Mouse (Mus musculus): ENCODE measurements around the gene Fam185a. TPM values are rescaled to one million over a fixed set of nuclear protein-coding genes. Genes with fewer than 3 reads are reported as not detected.
A peak's percentile ranks its signal among the peaks of the same experiment; 100 is the strongest.

Gene Fam185a
- polyA plus RNA-seq, 1 experiment = 1.9 TPM

DNA sequence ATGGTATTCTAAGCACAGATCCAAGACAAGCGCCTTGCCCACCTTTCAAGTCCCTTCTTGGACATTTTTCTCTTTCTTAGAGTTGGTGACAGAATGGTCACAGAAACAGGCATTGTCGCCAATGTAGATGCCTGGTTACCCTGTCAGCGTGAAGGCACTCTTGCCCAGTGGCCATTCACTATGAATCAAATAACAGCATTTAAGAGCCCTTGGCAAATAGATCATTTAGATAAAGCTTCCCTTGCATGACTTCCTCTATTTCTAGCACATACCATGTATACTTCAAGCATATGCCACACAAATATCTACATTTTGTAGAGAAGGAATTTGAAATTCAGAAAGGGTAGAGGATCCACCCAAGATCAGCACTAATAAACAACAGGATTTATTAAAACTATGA lies 11.4 kb upstream of the Fam185a start:
- H3K27me3 ChIP-seq (ENCODE audit: control insufficient read depth, insufficient read depth, insufficient read length) = peaks cover 4% of the 10 kb centered on the region
- no peaks in the 10 kb centered on the region for H3K79me2 ChIP-seq (ENCODE audit: control insufficient read depth, insufficient read depth)
- no peaks in the 10 kb centered on the region for H3K36me3 ChIP-seq (ENCODE audit: control insufficient read depth, insufficient read depth)
- no peak overlapping the region for H3K4me3 ChIP-seq
- no peak overlapping the region for H3ac ChIP-seq (ENCODE audit: control insufficient read depth, insufficient read length)
- H3K4me2 ChIP-seq (ENCODE audit: low read depth) = no peak overlapping the region
- TF ChIP-seq POLR2A (IDR thresholded peaks at IDR 0.05; ENCODE audit: insufficient read length, low read depth) (no peak), CEBPB (IDR thresholded peaks at IDR 0.05; ENCODE audit: insufficient read depth, poor library complexity, severe bottlenecking) (no peak), POLR2AphosphoS2 (IDR thresholded peaks at IDR 0.05; ENCODE audit: insufficient read length, low read depth) (no peak), TCF12 (IDR thresholded peaks at IDR 0.05; ENCODE audit: insufficient read depth, poor library complexity, severe bottlenecking) (no peak), USF1 (IDR thresholded peaks at IDR 0.05; ENCODE audit: low read depth) (no peak), SRF (IDR thresholded peaks at IDR 0.05; ENCODE audit: control insufficient read depth, insufficient read length, low read depth) (no peak), E2F4 (IDR thresholded peaks at IDR 0.05; ENCODE audit: insufficient read depth) (no peak), REST (IDR thresholded peaks at IDR 0.05; ENCODE audit: insufficient read depth, insufficient read length) (no peak), MYOD1 (IDR thresholded peaks at IDR 0.05; ENCODE audit: control insufficient read depth in 1 of 3, insufficient read length in 2 of 3, low read depth in 2 of 3) (no peak), MAX (IDR thresholded peaks at IDR 0.05; ENCODE audit: low read depth) (no peak), MYOG (IDR thresholded peaks at IDR 0.05; ENCODE audit: control insufficient read depth in 1 of 3, insufficient read depth in 1 of 3, insufficient read length in 2 of 3, low read depth in 2 of 3) (no peak)

DNA sequence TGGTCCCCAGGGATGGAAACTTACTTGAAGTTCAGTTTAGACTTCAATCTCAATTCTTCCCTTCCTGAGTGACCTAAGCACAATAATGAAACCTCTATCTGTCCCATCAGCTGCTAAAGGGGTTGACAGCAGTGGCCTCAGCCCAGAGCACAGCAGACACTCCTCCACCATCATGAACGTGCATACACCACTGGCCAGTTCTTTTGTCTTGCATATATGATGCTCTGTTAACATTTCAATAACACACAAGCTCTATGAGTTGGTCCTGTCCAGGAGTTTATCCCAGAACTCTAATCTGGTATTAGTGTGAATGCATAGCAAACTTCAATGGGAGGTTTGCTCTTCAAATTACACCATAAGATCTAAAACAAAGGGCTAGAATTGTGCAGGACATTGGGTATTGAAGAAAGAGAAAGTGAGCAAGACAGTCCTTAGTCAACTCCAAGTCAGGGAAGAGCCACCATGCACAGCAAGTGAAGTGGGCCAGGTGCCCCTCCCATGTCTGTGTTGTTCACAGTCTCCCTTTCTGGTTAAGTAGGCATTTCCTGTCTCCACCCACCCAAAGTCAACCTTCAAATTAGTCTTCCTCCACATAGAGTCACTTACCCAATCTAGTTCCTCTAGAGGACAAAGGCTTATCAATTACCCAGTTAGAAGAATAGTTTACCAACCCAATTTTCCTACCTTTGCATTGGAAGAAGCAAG lies 10.5 kb upstream of the Fam185a start:
- H3K4me3 ChIP-seq = no peak overlapping the region
- peaks cover 4% of the 10 kb centered on the region for H3K27me3 ChIP-seq (ENCODE audit: control insufficient read depth, insufficient read depth, insufficient read length)

DNA sequence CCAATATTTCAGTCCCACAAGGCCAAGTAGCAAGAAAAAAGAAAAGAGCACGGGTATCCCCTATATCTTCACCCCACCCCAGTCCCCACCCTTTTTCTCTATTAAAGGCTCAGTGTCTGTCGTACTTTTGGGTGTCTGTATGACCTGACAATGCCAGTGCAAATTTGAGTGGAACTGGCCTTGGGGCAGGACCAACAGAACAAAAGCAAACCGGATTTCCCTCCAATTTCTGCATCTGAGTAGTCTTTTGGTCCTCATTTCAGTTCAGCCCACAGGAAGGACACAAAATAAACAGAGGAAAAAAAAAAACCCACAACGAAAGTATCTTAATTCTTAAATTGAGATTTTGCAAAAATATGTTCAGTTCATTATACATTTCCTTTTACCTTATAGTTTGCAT lies 6.1 kb upstream of the Fam185a start:
- Histone ChIP-seq H3K36me3 (ENCODE audit: control insufficient read depth, insufficient read depth) (no peaks in the 10 kb centered on the region), H3K79me2 (ENCODE audit: control insufficient read depth, insufficient read depth) (no peaks in the 10 kb centered on the region), H3K4me3 (no peak overlapping the region), H3ac (ENCODE audit: control insufficient read depth, insufficient read length) (no peak overlapping the region), H3K4me2 (ENCODE audit: low read depth) (no peak overlapping the region), H3K27me3 (ENCODE audit: control insufficient read depth, insufficient read depth, insufficient read length) (no peaks in the 10 kb centered on the region)
- TF ChIP-seq POLR2AphosphoS2 (IDR thresholded peaks at IDR 0.05; ENCODE audit: insufficient read length, low read depth) = no peak
- TF ChIP-seq TCF3 (IDR thresholded peaks at IDR 0.05; ENCODE audit: insufficient read length, low read depth) = no peak
- TF ChIP-seq MYOD1 (IDR thresholded peaks at IDR 0.05; ENCODE audit: control insufficient read depth in 1 of 3, insufficient read length in 2 of 3, low read depth in 2 of 3) = no peak
- TF ChIP-seq MAX (IDR thresholded peaks at IDR 0.05; ENCODE audit: low read depth) = no peak
- no peak for TF ChIP-seq POLR2A (IDR thresholded peaks at IDR 0.05; ENCODE audit: insufficient read length, low read depth)
- no peak for TF ChIP-seq REST (IDR thresholded peaks at IDR 0.05; ENCODE audit: insufficient read depth, insufficient read length)
- TF ChIP-seq SRF (IDR thresholded peaks at IDR 0.05; ENCODE audit: control insufficient read depth, insufficient read length, low read depth) = no peak
- TF ChIP-seq MYOG (IDR thresholded peaks at IDR 0.05; ENCODE audit: control insufficient read depth in 1 of 3, insufficient read depth in 1 of 3, insufficient read length in 2 of 3, low read depth in 2 of 3) = no peak
- no peak for TF ChIP-seq USF1 (IDR thresholded peaks at IDR 0.05; ENCODE audit: low read depth)
- no peak for TF ChIP-seq E2F4 (IDR thresholded peaks at IDR 0.05; ENCODE audit: insufficient read depth)
- TF ChIP-seq TCF12 (IDR thresholded peaks at IDR 0.05; ENCODE audit: insufficient read depth, poor library complexity, severe bottlenecking) = no peak
- no peak for TF ChIP-seq CEBPB (IDR thresholded peaks at IDR 0.05; ENCODE audit: insufficient read depth, poor library complexity, severe bottlenecking)

More for the DNA sequence above, 10.5 kb upstream of the Fam185a start:
- Histone ChIP-seq H3K4me2 (ENCODE audit: low read depth) (no peak overlapping the region), H3K36me3 (ENCODE audit: control insufficient read depth, insufficient read depth) (no peaks in the 10 kb centered on the region), H3K79me2 (ENCODE audit: control insufficient read depth, insufficient read depth) (no peaks in the 10 kb centered on the region), H3ac (ENCODE audit: control insufficient read depth, insufficient read length) (no peak overlapping the region)
- TF ChIP-seq TCF3 (IDR thresholded peaks at IDR 0.05; ENCODE audit: insufficient read length, low read depth) = no peak
- TF ChIP-seq POLR2A (IDR thresholded peaks at IDR 0.05; ENCODE audit: insufficient read length, low read depth) = no peak
- TF ChIP-seq TCF12 (IDR thresholded peaks at IDR 0.05; ENCODE audit: insufficient read depth, poor library complexity, severe bottlenecking) = no peak
- TF ChIP-seq E2F4 (IDR thresholded peaks at IDR 0.05; ENCODE audit: insufficient read depth) = no peak
- TF ChIP-seq SRF (IDR thresholded peaks at IDR 0.05; ENCODE audit: control insufficient read depth, insufficient read length, low read depth) = no peak
- TF ChIP-seq MAX (IDR thresholded peaks at IDR 0.05; ENCODE audit: low read depth) = no peak
- no peak for TF ChIP-seq CEBPB (IDR thresholded peaks at IDR 0.05; ENCODE audit: insufficient read depth, poor library complexity, severe bottlenecking)
- TF ChIP-seq REST (IDR thresholded peaks at IDR 0.05; ENCODE audit: insufficient read depth, insufficient read length) = no peak
- TF ChIP-seq POLR2AphosphoS2 (IDR thresholded peaks at IDR 0.05; ENCODE audit: insufficient read length, low read depth) = no peak

DNA sequence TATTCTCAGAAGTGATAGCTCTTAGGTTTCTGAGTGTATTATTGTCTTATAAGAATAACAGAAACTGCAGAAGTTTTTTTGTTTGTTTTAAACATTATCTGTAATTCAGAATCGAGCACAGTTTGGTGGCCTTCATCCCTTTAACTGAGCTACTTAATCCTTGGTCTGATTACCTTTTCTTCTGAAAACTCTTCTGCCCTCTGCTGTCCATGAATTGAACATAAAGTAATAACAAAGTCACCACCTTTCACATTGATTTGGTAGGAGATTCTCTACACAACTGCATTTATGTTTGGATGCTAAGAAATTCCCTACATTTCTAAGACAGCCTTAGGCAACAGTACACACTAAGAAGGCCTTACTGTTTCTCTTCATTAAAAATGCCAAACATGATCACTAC lies 4.1 kb upstream of the Fam185a start:
- peaks cover under 1% of the 10 kb centered on the region for H3K79me2 ChIP-seq (ENCODE audit: control insufficient read depth, insufficient read depth)

DNA sequence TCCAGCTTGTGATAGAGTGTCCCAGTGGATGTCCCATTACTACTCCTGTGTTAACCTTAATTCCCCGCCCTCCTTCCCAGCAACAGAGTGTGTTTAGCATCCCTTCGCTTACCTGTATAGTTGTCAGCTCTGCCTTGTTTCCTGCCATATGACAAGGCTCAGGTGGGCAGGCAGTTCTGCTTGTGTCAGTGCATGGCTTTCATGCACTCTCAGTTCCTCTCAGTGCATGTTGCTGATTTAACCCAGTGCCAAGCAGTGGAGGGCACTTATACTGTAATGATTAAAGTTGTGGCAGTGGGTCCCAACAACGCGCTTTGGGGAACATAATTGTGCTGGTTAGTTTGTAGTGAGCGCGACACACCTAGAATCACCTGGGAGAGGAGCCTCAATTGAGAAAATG lies 1.9 kb downstream of the Fam185a start:
- no peaks in the 10 kb centered on the region for H3K27me3 ChIP-seq (ENCODE audit: control insufficient read depth, insufficient read depth, insufficient read length)
- peak overlapping the region; percentile 56 for H3K4me3 ChIP-seq
- no peak overlapping the region for H3K4me2 ChIP-seq (ENCODE audit: low read depth)
- peaks cover 4% of the 10 kb centered on the region for H3K79me2 ChIP-seq (ENCODE audit: control insufficient read depth, insufficient read depth)
- H3ac ChIP-seq (ENCODE audit: control insufficient read depth, insufficient read length) = no peak overlapping the region
- H3K36me3 ChIP-seq (ENCODE audit: control insufficient read depth, insufficient read depth) = no peaks in the 10 kb centered on the region
- TF ChIP-seq MYOD1 (IDR thresholded peaks at IDR 0.05; ENCODE audit: control insufficient read depth in 1 of 3, insufficient read length in 2 of 3, low read depth in 2 of 3) = no peak
- no peak for TF ChIP-seq POLR2A (IDR thresholded peaks at IDR 0.05; ENCODE audit: insufficient read length, low read depth)
- no peak for TF ChIP-seq TCF12 (IDR thresholded peaks at IDR 0.05; ENCODE audit: insufficient read depth, poor library complexity, severe bottlenecking)

More for the DNA sequence above, 4.1 kb upstream of the Fam185a start:
- no peak overlapping the region for H3ac ChIP-seq (ENCODE audit: control insufficient read depth, insufficient read length)
- no peak overlapping the region for H3K4me2 ChIP-seq (ENCODE audit: low read depth)
- no peaks in the 10 kb centered on the region for H3K27me3 ChIP-seq (ENCODE audit: control insufficient read depth, insufficient read depth, insufficient read length)
- TF ChIP-seq USF1 (IDR thresholded peaks at IDR 0.05; ENCODE audit: low read depth) (no peak), POLR2AphosphoS2 (IDR thresholded peaks at IDR 0.05; ENCODE audit: insufficient read length, low read depth) (no peak), MYOD1 (IDR thresholded peaks at IDR 0.05; ENCODE audit: control insufficient read depth in 1 of 3, insufficient read length in 2 of 3, low read depth in 2 of 3) (no peak), CEBPB (IDR thresholded peaks at IDR 0.05; ENCODE audit: insufficient read depth, poor library complexity, severe bottlenecking) (no peak)
- H3K4me3 ChIP-seq = no peak overlapping the region
- no peaks in the 10 kb centered on the region for H3K36me3 ChIP-seq (ENCODE audit: control insufficient read depth, insufficient read depth)

Measured in myocyte (in vitro differentiated cells).